In the genomic region with DNA sequence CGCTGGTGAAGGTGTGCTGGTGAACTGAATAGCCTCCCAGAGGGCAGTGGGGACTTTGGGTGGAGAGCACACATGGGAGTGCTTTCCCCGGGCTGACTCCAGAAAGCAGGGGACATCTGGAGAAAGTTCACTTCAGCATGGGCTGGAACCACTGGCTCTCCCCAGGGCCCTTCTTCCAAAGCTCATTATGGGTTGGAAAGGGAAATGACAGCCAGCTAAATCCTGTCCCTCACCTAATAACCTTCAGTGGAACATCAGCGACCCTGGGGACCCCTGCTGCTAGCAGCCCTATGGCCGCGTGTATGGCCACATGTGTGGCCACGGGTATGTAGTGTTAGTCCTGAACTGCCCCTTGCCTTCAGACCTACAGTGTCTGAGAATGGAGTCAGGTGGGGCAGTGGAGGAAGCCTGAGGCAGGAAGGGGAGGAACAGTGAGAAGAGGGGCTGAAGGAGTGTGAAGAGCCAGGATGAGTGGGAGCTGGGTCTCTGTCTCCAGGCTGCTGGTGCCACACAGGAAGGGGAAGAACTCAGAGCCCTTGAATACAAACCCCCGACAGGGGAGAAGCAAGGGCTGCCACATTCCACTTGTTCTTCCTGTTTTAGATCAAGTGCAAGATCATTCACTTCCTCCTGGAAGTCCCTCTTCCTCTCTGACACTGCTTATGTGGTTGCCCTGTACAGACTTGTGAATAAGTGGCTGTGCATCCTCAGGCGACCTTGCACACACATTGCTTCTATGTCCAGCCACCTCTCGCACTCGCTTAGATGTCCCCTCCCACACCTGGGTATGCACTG, we compare ENCODE assay signal across 13 mouse cellular contexts.
DNase-seq lines count a peak whose midpoint lies in the region; ATAC-seq and TF ChIP-seq lines count a peak whose summit lies in the region.
"Had no signal": no experiment of that assay in that cellular context is flagged by ENCODE, and none has a peak within 500 bp of the region (broad histone marks: within the 10 kb centered on the region; RNA-seq: fewer than 3 reads in every experiment).

No protein-coding gene starts in this region.

- H3K4me3 ChIP-seq in forebrain, embryonic 10.5 days, result no peak overlapping the region
- H3K4me3 ChIP-seq in forebrain, postnatal 0 days (ENCODE audit: low read depth, low read length), result no peak overlapping the region
- H3K4me3 ChIP-seq in liver, adult 2 months (ENCODE audit: insufficient read depth, low read depth, low read length), result no peak overlapping the region
- H3K4me3 ChIP-seq in embryonic facial prominence, embryonic 10.5 days, result no peak overlapping the region
- H3K4me3 ChIP-seq: hindbrain, embryonic 15.5 days; lung, embryonic 15.5 days had no signal

- TF ChIP-seq CTCF in forebrain, postnatal 0 days (IDR thresholded peaks at IDR 0.05; ENCODE audit: low read depth), result no peak
- no peak for TF ChIP-seq CTCF in liver, adult 2 months (IDR thresholded peaks at IDR 0.05; ENCODE audit: low read depth, low read length)

- H3K9me3 ChIP-seq in forebrain, embryonic 10.5 days, result peaks cover 2% of the 10 kb centered on the region
- H3K9me3 ChIP-seq in forebrain, postnatal 0 days (ENCODE audit: low read length), result no peaks in the 10 kb centered on the region
- H3K9me3 ChIP-seq in embryonic facial prominence, embryonic 10.5 days, result 0 out of 2 replicates have a peak, but pooled peaks cover 3% of the 10 kb centered on the region
- H3K9me3 ChIP-seq: hindbrain, embryonic 15.5 days; lung, embryonic 15.5 days had no signal

- peaks cover 8% of the 10 kb centered on the region for H3K27me3 ChIP-seq in forebrain, embryonic 10.5 days (ENCODE audit: poor library complexity, severe bottlenecking)
- no peaks in the 10 kb centered on the region for H3K27me3 ChIP-seq in forebrain, postnatal 0 days (ENCODE audit: insufficient read depth, low read length)
- H3K27me3 ChIP-seq in liver, adult 2 months (ENCODE audit: control insufficient read depth, insufficient read depth, low read length), result no peaks in the 10 kb centered on the region
- peaks cover 8% of the 10 kb centered on the region for H3K27me3 ChIP-seq in embryonic facial prominence, embryonic 10.5 days (replicated peaks; ENCODE audit: low read depth, poor library complexity, severe bottlenecking)
- H3K27me3 ChIP-seq: hindbrain, embryonic 15.5 days; lung, embryonic 15.5 days had no signal

- no peak for TF ChIP-seq POLR2A in liver, adult 2 months (IDR thresholded peaks at IDR 0.05; ENCODE audit: extremely low read depth, insufficient read depth, low read length)

- ATAC-seq in forebrain, postnatal 0 days, result no peak
- ATAC-seq in megakaryocyte progenitor cell, adult 5-6 weeks (replicated peaks; ENCODE audit: poor library complexity), result peak; percentile 96
- ATAC-seq: activated CD4-positive, CD25-positive, alpha-beta regulatory T cell, adult 4 months had no signal

- 76% methylated on average over 10 of the region's 10 CpGs for WGBS in forebrain, embryonic 10.5 days
- WGBS in forebrain, postnatal 0 days, result 74% methylated on average over 10 of the region's 10 CpGs
- 64% methylated on average over 10 of the region's 10 CpGs for WGBS in liver, adult 2 months
- 62% methylated on average over 10 of the region's 10 CpGs for WGBS in embryonic facial prominence, embryonic 10.5 days

- no peaks in the 10 kb centered on the region for H3K79me2 ChIP-seq in liver, adult 2 months (ENCODE audit: control insufficient read depth, insufficient read depth, low read length)

- no peak overlapping the region for H3K9ac ChIP-seq in forebrain, postnatal 0 days
- H3K9ac ChIP-seq in liver, adult 2 months (ENCODE audit: low read depth, low read length), result no peak overlapping the region
- H3K9ac ChIP-seq: hindbrain, embryonic 15.5 days; lung, embryonic 15.5 days had no signal

- peaks cover 3% of the 10 kb centered on the region for H3K36me3 ChIP-seq in forebrain, embryonic 10.5 days (replicated peaks)
- H3K36me3 ChIP-seq in forebrain, postnatal 0 days (ENCODE audit: insufficient read depth), result no peaks in the 10 kb centered on the region
- no peaks in the 10 kb centered on the region for H3K36me3 ChIP-seq in liver, adult 2 months (ENCODE audit: control insufficient read depth, insufficient read depth, low read length)
- H3K36me3 ChIP-seq in embryonic facial prominence, embryonic 10.5 days (replicated peaks), result peaks cover 3% of the 10 kb centered on the region
- H3K36me3 ChIP-seq: hindbrain, embryonic 15.5 days had no signal

- H3K4me2 ChIP-seq in forebrain, postnatal 0 days (ENCODE audit: low read depth), result no peak overlapping the region
- H3K4me2 ChIP-seq: hindbrain, embryonic 15.5 days; lung, embryonic 15.5 days had no signal

- no peak for DNase-seq in forebrain, embryonic 10.5 days (ENCODE audit: extremely low spot score, low spot score)
- no peak for DNase-seq in forebrain, postnatal 0 days
- peak; percentile 46 for DNase-seq in liver, adult 2 months (ENCODE audit: extremely low read depth, low read depth, low spot score)
- no peak for DNase-seq in liver
- DNase-seq in embryonic facial prominence, embryonic 10.5 days (ENCODE audit: low spot score), result no peak
- DNase-seq in kidney, adult 8-10 months, result no peak
- DNase-seq in gastrocnemius, postnatal 25 days, result no peak
- DNase-seq: cerebellum, postnatal 36 days had no signal

- peaks cover 76% of the 10 kb centered on the region for H3K4me1 ChIP-seq in forebrain, embryonic 10.5 days
- H3K4me1 ChIP-seq in forebrain, postnatal 0 days (ENCODE audit: insufficient read depth), result peaks cover 26% of the 10 kb centered on the region; the same call in 1 of the 2 replicates
- peaks cover 14% of the 10 kb centered on the region; the same call in 1 of the 2 replicates for H3K4me1 ChIP-seq in liver, adult 2 months (ENCODE audit: control insufficient read depth, insufficient read depth, low read length)
- H3K4me1 ChIP-seq in embryonic facial prominence, embryonic 10.5 days, result peaks cover 74% of the 10 kb centered on the region

- H3K27ac ChIP-seq in forebrain, embryonic 10.5 days, result 0 out of 2 replicates have a peak overlapping the region, but pooled peaks have one; percentile 48
- no peak overlapping the region for H3K27ac ChIP-seq in forebrain, postnatal 0 days (ENCODE audit: low read depth, low read length)
- peak overlapping the region; percentile 14; the same call in 1 of the 2 replicates for H3K27ac ChIP-seq in liver, adult 2 months (replicated peaks; ENCODE audit: insufficient read depth, low read depth, low read length)
- peak overlapping the region; percentile 24; the same call in 1 of the 2 replicates for H3K27ac ChIP-seq in embryonic facial prominence, embryonic 10.5 days (replicated peaks)
- H3K27ac ChIP-seq: hindbrain, embryonic 15.5 days; kidney, postnatal 0 days; lung, embryonic 15.5 days had no signal
